Mouse (Mus musculus): ENCODE results near the gene Tmub1. TPM values are rescaled to one million over a fixed set of nuclear protein-coding genes. Genes with fewer than 3 reads are reported as not detected.

Tmub1 gene
- polyA plus RNA-seq, 1 experiment from 2014 or later: 23.5 TPM

DNA sequence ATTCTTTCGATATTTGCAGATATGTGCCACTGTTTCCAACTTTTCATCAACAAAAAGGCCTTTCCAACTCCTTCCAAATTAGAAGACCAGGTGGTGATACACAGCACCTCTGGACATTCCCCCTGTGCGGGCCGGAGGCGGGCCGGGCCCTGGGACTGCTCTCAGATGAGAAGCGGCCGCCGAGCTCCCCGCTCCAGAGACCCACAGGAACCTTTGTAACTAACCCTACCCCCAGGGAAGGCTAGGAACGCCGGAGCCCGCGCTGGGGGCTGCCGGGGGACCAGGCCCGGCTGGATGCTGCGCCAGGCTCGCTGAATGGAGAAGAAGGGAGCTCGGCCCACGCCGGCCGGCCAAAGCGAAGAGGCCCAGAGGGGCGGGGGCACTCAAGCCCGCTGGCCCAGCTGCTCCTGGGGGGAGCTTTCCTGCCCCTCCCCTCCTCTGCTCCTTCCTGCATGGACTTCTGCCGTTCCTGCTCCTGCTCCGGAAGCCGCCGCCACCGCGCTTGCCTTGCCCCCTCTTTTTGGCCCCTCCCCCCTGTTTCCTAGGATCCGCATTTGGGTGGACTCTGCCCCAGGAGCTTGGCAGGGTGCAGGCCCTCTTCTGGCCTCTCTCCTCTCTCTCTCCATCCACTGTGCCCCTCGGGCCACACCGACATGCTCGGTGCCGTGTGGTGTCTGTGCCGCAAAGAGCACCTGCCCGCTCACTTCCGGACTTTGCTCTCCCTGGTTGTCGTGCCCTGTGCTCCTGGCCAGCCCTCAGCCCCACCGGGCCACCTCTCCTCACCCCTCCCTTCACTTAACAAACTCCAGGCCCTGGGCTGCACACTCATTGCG, 34.8 kb upstream of the Tmub1 start:
- Histone ChIP-seq H3K4me3 (replicated peaks; ENCODE audit: low read length) (no peak overlapping the region), H3K36me3 (ENCODE audit: control insufficient read depth, insufficient read depth, low read length) (peaks cover 18% of the 10 kb centered on the region), H3K4me1 (ENCODE audit: control insufficient read depth, insufficient read depth, low read length) (peaks cover 4% of the 10 kb centered on the region; the same call in 1 of the 2 replicates), H3K27me3 (ENCODE audit: control insufficient read depth, insufficient read depth, low read length) (no peaks in the 10 kb centered on the region), H3K4me2 (ENCODE audit: low read depth, low read length) (no peak overlapping the region), H3K27ac (ENCODE audit: low read length) (no peak overlapping the region), H3K9ac (ENCODE audit: low read length) (0 out of 2 replicates have a peak overlapping the region, but pooled peaks have one; percentile 2), H3K9me3 (replicated peaks; ENCODE audit: control insufficient read depth, low read length) (no peaks in the 10 kb centered on the region)
- 55% methylated on average over 41 of the region's 41 CpGs for WGBS
- peak; percentile 20; the same call in 1 of the 2 replicates for ATAC-seq (ENCODE audit: insufficient read depth, low FRiP score)

DNA sequence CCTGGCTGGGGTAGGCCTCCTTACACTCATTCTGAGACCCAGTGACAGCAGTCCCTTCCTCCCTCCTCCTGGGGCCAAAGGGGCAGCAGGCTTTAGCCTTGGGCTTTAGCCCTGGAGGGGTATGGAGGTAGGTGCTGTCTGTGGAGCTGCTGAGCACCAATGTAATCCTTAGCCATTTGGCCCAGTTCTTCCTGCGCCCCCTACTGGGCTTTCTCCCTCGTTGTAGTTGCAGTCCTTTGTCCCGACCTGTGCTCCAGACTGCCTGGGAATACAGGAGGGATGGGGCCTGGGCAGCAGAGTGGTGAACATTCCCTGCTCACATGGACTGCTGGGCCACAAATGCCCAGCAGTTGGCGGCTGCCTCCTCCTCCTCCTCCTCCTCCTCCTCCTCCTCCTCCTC, 34.0 kb upstream of the Tmub1 start:
- no peak overlapping the region for H3K4me3 ChIP-seq (replicated peaks; ENCODE audit: low read length)
- H3K9ac ChIP-seq (ENCODE audit: low read length): no peak overlapping the region
- H3K4me2 ChIP-seq (ENCODE audit: low read depth, low read length): no peak overlapping the region
- no peaks in the 10 kb centered on the region for H3K9me3 ChIP-seq (replicated peaks; ENCODE audit: control insufficient read depth, low read length)
- no peak overlapping the region for H3K27ac ChIP-seq (ENCODE audit: low read length)
- peak; percentile 38; the same call in 1 of the 2 replicates for ATAC-seq (ENCODE audit: insufficient read depth, low FRiP score)
- H3K27me3 ChIP-seq (ENCODE audit: control insufficient read depth, insufficient read depth, low read length): no peaks in the 10 kb centered on the region
- H3K4me1 ChIP-seq (ENCODE audit: control insufficient read depth, insufficient read depth, low read length): peaks cover 4% of the 10 kb centered on the region; the same call in 1 of the 2 replicates
- H3K36me3 ChIP-seq (ENCODE audit: control insufficient read depth, insufficient read depth, low read length): peaks cover 16% of the 10 kb centered on the region
- 15% methylated on average over 4 of the region's 4 CpGs for WGBS

DNA sequence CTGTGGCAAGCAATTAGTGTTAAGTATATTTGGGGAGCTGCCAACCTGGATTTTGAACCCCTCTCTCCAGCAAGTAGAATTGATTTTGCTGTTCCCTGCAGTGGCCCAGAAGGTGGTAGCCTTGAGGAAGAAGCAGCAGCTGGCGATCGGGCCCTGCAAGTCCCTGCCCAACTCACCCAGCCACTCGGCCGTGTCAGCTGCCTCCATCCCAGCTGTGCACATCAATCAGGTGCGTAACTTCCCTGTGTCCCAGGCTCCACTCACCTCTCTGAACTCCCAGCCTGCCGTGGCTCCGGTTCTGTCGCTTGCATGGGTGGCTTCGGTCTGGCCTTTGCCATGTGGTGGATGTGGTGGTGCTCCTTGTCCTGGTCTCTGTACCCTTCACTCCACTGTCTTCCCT, 30.3 kb upstream of the Tmub1 start:
- Histone ChIP-seq H3K9ac (ENCODE audit: low read length) (no peak overlapping the region), H3K4me2 (ENCODE audit: low read depth, low read length) (no peak overlapping the region), H3K4me3 (replicated peaks; ENCODE audit: low read length) (no peak overlapping the region), H3K27me3 (ENCODE audit: control insufficient read depth, insufficient read depth, low read length) (no peaks in the 10 kb centered on the region), H3K4me1 (ENCODE audit: control insufficient read depth, insufficient read depth, low read length) (peaks cover 18% of the 10 kb centered on the region), H3K27ac (ENCODE audit: low read length) (no peak overlapping the region), H3K9me3 (replicated peaks; ENCODE audit: control insufficient read depth, low read length) (no peaks in the 10 kb centered on the region), H3K36me3 (ENCODE audit: control insufficient read depth, insufficient read depth, low read length) (peaks cover 16% of the 10 kb centered on the region)
- 83% methylated on average over 9 of the region's 9 CpGs for WGBS
- no peak for ATAC-seq (ENCODE audit: insufficient read depth, low FRiP score)

DNA sequence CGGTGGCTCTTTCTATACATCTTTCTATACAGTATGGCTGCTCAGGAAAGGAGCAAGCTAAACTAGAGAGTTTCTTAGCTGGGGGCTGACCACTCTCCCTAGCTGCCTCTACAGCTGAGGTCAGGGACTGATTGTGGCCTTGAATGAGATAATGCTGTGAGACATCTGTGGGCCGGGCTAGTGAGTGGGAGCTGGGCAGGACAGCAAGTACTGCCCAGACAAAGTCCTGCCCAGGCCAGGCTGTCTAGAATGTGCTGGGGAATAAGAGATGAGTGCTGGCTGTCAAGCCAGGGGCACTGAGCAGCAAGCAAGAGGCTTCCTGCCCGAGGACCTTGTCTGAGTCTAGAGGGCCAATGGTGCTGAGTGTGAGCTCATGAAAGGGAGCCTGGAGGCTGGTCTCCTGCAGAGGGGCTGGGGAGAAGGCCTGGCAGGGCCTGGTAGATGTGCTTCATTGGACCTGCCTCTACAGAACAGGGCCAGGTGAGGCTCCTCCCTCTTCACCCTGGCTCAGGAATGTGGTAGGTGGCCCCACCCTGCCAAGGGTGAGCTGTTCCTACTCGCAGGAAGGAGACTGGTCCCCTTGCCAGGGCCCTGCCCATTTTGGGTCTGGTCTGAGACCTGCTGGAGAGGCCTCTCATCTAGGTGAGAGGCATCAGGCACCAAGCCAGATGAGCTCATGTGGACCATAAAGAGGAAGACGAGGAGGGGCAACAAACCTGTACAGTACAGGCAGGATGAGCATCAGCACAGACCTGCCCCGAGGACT, 28.0 kb upstream of the Tmub1 start:
- Histone ChIP-seq H3K27me3 (ENCODE audit: control insufficient read depth, insufficient read depth, low read length) (no peaks in the 10 kb centered on the region), H3K4me1 (ENCODE audit: control insufficient read depth, insufficient read depth, low read length) (peaks cover 26% of the 10 kb centered on the region), H3K9ac (ENCODE audit: low read length) (peak overlapping the region; percentile 56), H3K4me3 (replicated peaks; ENCODE audit: low read length) (peak overlapping the region; percentile 53), H3K27ac (ENCODE audit: low read length) (peak overlapping the region; percentile 74), H3K4me2 (ENCODE audit: low read depth, low read length) (peak overlapping the region; percentile 67), H3K36me3 (ENCODE audit: control insufficient read depth, insufficient read depth, low read length) (peaks cover 13% of the 10 kb centered on the region), H3K9me3 (replicated peaks; ENCODE audit: control insufficient read depth, low read length) (no peaks in the 10 kb centered on the region)
- WGBS: 64% methylated on average over 6 of the region's 6 CpGs
- ATAC-seq (ENCODE audit: insufficient read depth, low FRiP score): peak; percentile 79; the same call in 1 of the 2 replicates

DNA sequence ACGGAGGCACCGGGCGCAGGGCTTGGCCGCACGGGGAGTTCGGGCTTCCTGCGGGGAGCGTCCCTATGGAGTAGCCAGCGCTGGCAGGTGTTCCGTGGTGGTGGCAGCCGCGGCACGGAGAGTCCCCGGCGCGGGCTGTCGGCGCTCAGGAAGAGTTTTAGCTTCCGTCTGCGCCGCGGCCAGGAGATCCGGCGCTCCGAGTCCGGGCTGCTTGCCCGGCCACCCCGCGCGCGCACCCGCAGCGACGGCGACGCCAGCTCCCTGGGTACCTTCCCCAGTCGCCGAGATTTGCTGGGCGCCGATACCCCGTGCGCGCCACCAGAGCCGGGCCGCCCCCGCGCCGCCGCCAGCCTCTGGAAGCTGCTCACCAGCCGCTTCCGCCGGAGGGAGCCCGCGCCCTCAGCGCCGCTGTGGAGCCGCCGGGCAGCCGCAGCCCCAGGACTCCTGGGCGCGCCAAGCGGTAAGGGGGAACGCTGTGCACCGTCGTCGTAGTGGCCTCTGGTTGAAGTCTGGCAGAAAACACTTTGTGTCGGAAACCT, 27.1 kb upstream of the Tmub1 start:
- no peaks in the 10 kb centered on the region for H3K27me3 ChIP-seq (ENCODE audit: control insufficient read depth, insufficient read depth, low read length)
- H3K4me1 ChIP-seq (ENCODE audit: control insufficient read depth, insufficient read depth, low read length): peaks cover 26% of the 10 kb centered on the region
- 8% methylated on average over 67 of the region's 67 CpGs for WGBS
- H3K36me3 ChIP-seq (ENCODE audit: control insufficient read depth, insufficient read depth, low read length): peaks cover 5% of the 10 kb centered on the region; the same call in 1 of the 2 replicates
- no peaks in the 10 kb centered on the region for H3K9me3 ChIP-seq (replicated peaks; ENCODE audit: control insufficient read depth, low read length)
- no peak for ATAC-seq (ENCODE audit: insufficient read depth, low FRiP score)
- peak overlapping the region; percentile 67 for H3K4me2 ChIP-seq (ENCODE audit: low read depth, low read length)
- peak overlapping the region; percentile 53 for H3K4me3 ChIP-seq (replicated peaks; ENCODE audit: low read length)
- H3K9ac ChIP-seq (ENCODE audit: low read length): peak overlapping the region; percentile 76
- H3K27ac ChIP-seq (ENCODE audit: low read length): peak overlapping the region; percentile 81

DNA sequence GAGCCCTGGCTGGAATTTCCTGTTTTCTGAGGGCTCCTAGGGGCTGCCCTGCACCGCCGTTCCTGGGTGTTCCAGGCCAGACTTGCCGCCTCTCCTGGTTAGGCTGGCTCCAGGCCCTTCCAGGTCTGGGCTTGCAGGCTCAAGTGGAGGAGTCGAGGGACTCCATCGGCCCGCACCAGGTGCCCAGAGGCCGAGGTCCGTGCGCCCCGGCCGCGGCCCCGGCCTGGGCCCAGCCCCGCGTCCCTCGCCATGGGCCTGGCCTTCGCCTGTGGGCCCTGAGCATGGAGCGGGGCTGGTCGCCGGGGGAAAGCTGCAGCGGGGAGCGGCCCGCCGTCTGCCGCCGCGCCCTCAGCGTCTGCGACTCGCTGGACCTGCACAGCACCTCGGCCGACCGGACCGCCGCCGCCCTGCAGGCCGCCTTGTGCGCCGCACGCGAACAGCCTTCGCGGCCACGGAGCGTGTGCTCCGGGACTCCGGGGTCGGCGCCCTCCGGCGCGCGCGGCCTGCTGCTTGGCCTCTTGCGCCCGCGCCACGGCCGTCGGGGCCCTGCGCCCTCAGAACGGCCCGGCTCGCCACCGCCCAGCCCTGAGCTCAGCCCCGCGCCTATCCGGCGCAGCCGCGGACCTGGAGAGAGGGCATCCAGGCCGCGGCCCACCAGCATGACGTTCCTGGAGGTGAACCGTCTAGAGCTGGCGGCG, 26.5 kb upstream of the Tmub1 start:
- H3K27me3 ChIP-seq (ENCODE audit: control insufficient read depth, insufficient read depth, low read length): no peaks in the 10 kb centered on the region
- H3K9ac ChIP-seq (ENCODE audit: low read length): peak overlapping the region; percentile 76
- WGBS: 8% methylated on average over 76 of the region's 77 CpGs
- peak; percentile 48; the same call in 1 of the 2 replicates for ATAC-seq (ENCODE audit: insufficient read depth, low FRiP score)
- peak overlapping the region; percentile 67 for H3K4me2 ChIP-seq (ENCODE audit: low read depth, low read length)
- H3K4me3 ChIP-seq (replicated peaks; ENCODE audit: low read length): peak overlapping the region; percentile 53
- H3K36me3 ChIP-seq (ENCODE audit: control insufficient read depth, insufficient read depth, low read length): peaks cover 5% of the 10 kb centered on the region; the same call in 1 of the 2 replicates
- H3K27ac ChIP-seq (ENCODE audit: low read length): peak overlapping the region; percentile 81
- H3K4me1 ChIP-seq (ENCODE audit: control insufficient read depth, insufficient read depth, low read length): peaks cover 26% of the 10 kb centered on the region
- H3K9me3 ChIP-seq (replicated peaks; ENCODE audit: control insufficient read depth, low read length): no peaks in the 10 kb centered on the region

DNA sequence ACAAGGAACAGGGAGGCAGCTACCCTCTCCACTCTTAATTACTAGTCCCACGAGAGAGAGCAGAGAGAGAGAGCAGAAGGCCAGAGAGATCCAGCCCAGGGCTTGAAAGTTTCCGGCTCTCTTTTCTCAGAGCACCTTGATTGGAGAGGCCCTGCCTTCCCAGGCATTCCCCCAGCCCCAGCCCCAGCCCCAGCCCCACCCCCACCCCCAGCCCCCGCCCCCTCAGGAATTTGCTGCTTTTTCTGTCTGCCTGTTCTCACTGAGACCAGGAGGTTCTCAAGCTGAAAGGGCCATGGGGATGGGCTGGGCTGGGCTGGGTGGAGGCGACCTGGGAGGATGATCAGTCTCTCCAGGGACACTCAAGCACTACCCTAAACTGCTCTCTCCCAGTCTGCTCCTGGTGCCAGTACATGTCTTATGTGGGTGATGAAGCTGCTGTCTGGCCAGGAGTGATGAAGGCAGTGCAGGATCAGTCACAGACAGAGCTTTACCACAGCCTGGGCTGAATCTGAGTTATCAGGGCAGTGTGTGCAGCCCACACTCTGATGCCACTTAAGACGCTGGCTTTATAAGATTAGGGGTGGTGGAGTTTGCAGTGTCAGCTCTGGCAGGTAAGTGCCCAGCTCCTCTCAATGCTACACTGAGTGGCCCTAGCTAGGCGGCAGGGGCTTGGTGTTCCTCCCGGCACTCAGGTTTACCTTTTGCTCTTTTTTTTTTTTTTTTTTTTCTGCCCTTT, 25.4 kb upstream of the Tmub1 start:
- Histone ChIP-seq H3K9me3 (replicated peaks; ENCODE audit: control insufficient read depth, low read length) (no peaks in the 10 kb centered on the region), H3K4me3 (replicated peaks; ENCODE audit: low read length) (no peak overlapping the region), H3K4me1 (ENCODE audit: control insufficient read depth, insufficient read depth, low read length) (peaks cover 26% of the 10 kb centered on the region), H3K4me2 (ENCODE audit: low read depth, low read length) (peak overlapping the region; percentile 17; the same call in 1 of the 2 replicates), H3K27me3 (ENCODE audit: control insufficient read depth, insufficient read depth, low read length) (no peaks in the 10 kb centered on the region), H3K36me3 (ENCODE audit: control insufficient read depth, insufficient read depth, low read length) (peaks cover 4% of the 10 kb centered on the region; the same call in 1 of the 2 replicates), H3K27ac (ENCODE audit: low read length) (peak overlapping the region; percentile 54), H3K9ac (ENCODE audit: low read length) (0 out of 2 replicates have a peak overlapping the region, but pooled peaks have one; percentile 26)
- WGBS: 46% methylated on average over 7 of the region's 7 CpGs
- no peak for ATAC-seq (ENCODE audit: insufficient read depth, low FRiP score)

DNA sequence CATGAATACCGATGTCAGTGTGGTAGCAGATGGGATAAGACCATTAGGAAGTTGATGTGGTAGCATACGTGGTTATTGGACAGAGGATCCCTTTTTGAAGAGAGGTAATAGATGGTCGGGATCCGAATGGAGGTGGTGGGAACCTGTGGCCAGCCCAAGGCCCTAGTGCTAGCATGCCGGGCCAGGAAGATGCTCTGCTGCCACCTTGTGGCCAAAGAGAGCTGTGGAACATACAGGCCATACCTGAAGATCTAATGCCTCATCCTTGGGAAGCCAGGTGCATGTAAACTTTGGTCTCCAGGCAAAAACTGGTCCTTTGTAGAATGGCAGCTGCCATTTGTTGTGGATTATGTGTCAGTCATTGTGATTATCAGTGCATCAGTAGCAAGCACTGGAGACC, 22.9 kb upstream of the Tmub1 start:
- H3K27me3 ChIP-seq (ENCODE audit: control insufficient read depth, insufficient read depth, low read length): no peaks in the 10 kb centered on the region
- WGBS: 8% methylated on average over 5 of the region's 5 CpGs
- H3K36me3 ChIP-seq (ENCODE audit: control insufficient read depth, insufficient read depth, low read length): no peaks in the 10 kb centered on the region
- H3K4me3 ChIP-seq (replicated peaks; ENCODE audit: low read length): no peak overlapping the region
- peaks cover 22% of the 10 kb centered on the region for H3K4me1 ChIP-seq (ENCODE audit: control insufficient read depth, insufficient read depth, low read length)
- no peak overlapping the region for H3K27ac ChIP-seq (ENCODE audit: low read length)
- no peaks in the 10 kb centered on the region for H3K9me3 ChIP-seq (replicated peaks; ENCODE audit: control insufficient read depth, low read length)
- H3K9ac ChIP-seq (ENCODE audit: low read length): no peak overlapping the region
- no peak overlapping the region for H3K4me2 ChIP-seq (ENCODE audit: low read depth, low read length)
- ATAC-seq (ENCODE audit: insufficient read depth, low FRiP score): peak; percentile 31; the same call in 1 of the 2 replicates
